Mouse (Mus musculus) bone marrow, adult 2 months (tissue): Measurements from ENCODE around the gene Atp6ap1.

Experiments used
- CTCF ChIP-seq: fragments of 200-500 bp; IDR thresholded peaks from 2 replicates; pipeline ENCODE4 v1.5.1; 2011; ENCODE audit warnings: low read length, control low read depth; ENCODE audit not compliant: control insufficient read depth, insufficient read depth
- POLR2A ChIP-seq: fragments of 200-500 bp; IDR thresholded peaks from 2 replicates; pipeline ENCODE4 v1.6.1; 2011; ENCODE audit warnings: low read depth, mild to moderate bottlenecking, control low read depth, low read length, borderline replicate concordance; ENCODE audit not compliant: control insufficient read depth

- TF ChIP-seq POLR2A (no peak), CTCF (no peak)
Observed at GRCm38 (mm10) chrX:74329215-74329671, 32.3 kb downstream of the Atp6ap1 start.
